Mouse (Mus musculus) testis, adult 2 months (tissue): ENCODE data around the gene Fam189a1. TPM values are rescaled to one million over a fixed set of nuclear protein-coding genes. Genes with fewer than 3 reads are reported as not detected.

ENCODE experiments used
- H3K27ac ChIP-seq: fragments of 200-500 bp; 2 replicates; pipeline ENCODE4 v1.5.1; 2012; ENCODE audit warnings: low read depth, low read length; ENCODE audit not compliant: control insufficient read depth, insufficient read depth
- H3K27me3 ChIP-seq: fragments of 200-500 bp; 2 replicates; pipeline ENCODE4 v1.6.1; 2012; ENCODE audit warnings: mild to moderate bottlenecking, low read length, moderate library complexity; ENCODE audit not compliant: control insufficient read depth, insufficient read depth
- H3K36me3 ChIP-seq: fragments of 200-500 bp; 2 replicates; pipeline ENCODE4 v1.6.1; 2012; ENCODE audit warnings: mild to moderate bottlenecking, low read length; ENCODE audit not compliant: control insufficient read depth, insufficient read depth
- H3K4me1 ChIP-seq: fragments of 200-500 bp; 2 replicates; pipeline ENCODE4 v1.6.1; 2012; ENCODE audit warnings: low read length; ENCODE audit not compliant: control insufficient read depth, insufficient read depth
- H3K4me3 ChIP-seq: fragments of 200-500 bp; 2 replicates; pipeline ENCODE4 v1.5.1; 2012; ENCODE audit warnings: low read depth, mild to moderate bottlenecking, low read length, moderate library complexity, mixed read lengths; ENCODE audit not compliant: control insufficient read depth
- CTCF ChIP-seq: fragments of 200-500 bp; IDR thresholded peaks from 2 replicates; pipeline ENCODE4 v1.5.1; 2012; ENCODE audit warnings: low read depth, mild to moderate bottlenecking, inconsistent platforms, low read length, moderate library complexity; ENCODE audit not compliant: control insufficient read depth, insufficient read depth, insufficient replicate concordance
- POLR2A ChIP-seq: fragments of 200-500 bp; IDR thresholded peaks from 2 replicates; pipeline ENCODE4 v1.6.1; 2012; ENCODE audit warnings: low read depth, mild to moderate bottlenecking, inconsistent platforms, low read length, moderate library complexity; ENCODE audit not compliant: control insufficient read depth
- polyA plus RNA-seq: library from polyadenylated mRNA; depleted of rRNA; stranded (reverse); fragments of >200 nt; gene quantifications from 2 replicates; pipeline ENCODE4 v1.2.3, GENCODE M21; 2012; rRNA removed

Fam189a1 gene
- 1.1 and 1.5 TPM in 2 replicates for polyA plus RNA-seq

GRCm38 (mm10) chr7:65156514-65156911, at the start of gene Fam189a1:
Fam189a1 (minus strand) TSS chr7:65156570.
- Histone ChIP-seq H3K27me3 (no peaks in the 10 kb centered on the region), H3K4me3 (peak within 1 kb of the TSS; percentile 76), H3K36me3 (no peaks in the 10 kb centered on the region), H3K4me1 (peaks cover 13% of the 10 kb centered on the region), H3K27ac (no peak within 1 kb of the TSS)
- TF ChIP-seq POLR2A (no peak), CTCF (no peak)

GRCm38 (mm10) chr7:65206021-65206420, 49.7 kb upstream of the Fam189a1 start:
- Histone ChIP-seq H3K27me3 (no peaks in the 10 kb centered on the region), H3K27ac (no peak overlapping the region), H3K4me1 (peaks cover 9% of the 10 kb centered on the region), H3K36me3 (no peaks in the 10 kb centered on the region), H3K4me3 (no peak overlapping the region; the same call in 1 of the 2 replicates)
- TF ChIP-seq CTCF (no peak), POLR2A (no peak)

GRCm38 (mm10) chr7:65202719-65203118, 46.3 kb upstream of the Fam189a1 start:
- Histone ChIP-seq H3K27ac (no peak overlapping the region), H3K36me3 (no peaks in the 10 kb centered on the region), H3K4me1 (peaks cover 7% of the 10 kb centered on the region), H3K27me3 (no peaks in the 10 kb centered on the region), H3K4me3 (no peak overlapping the region)
- TF ChIP-seq CTCF (no peak), POLR2A (no peak)

GRCm38 (mm10) chr7:65180694-65181093, 24.3 kb upstream of the Fam189a1 start:
- Histone ChIP-seq H3K4me3 (no peak overlapping the region), H3K27me3 (no peaks in the 10 kb centered on the region), H3K4me1 (no peaks in the 10 kb centered on the region), H3K27ac (no peak overlapping the region), H3K36me3 (no peaks in the 10 kb centered on the region)
- TF ChIP-seq CTCF (no peak), POLR2A (no peak)

GRCm38 (mm10) chr7:65170762-65171161, 14.4 kb upstream of the Fam189a1 start:
- Histone ChIP-seq H3K4me1 (no peaks in the 10 kb centered on the region), H3K36me3 (no peaks in the 10 kb centered on the region), H3K27ac (no peak overlapping the region), H3K4me3 (no peak overlapping the region), H3K27me3 (no peaks in the 10 kb centered on the region)
- TF ChIP-seq POLR2A = no peak
- no peak for TF ChIP-seq CTCF

- TF ChIP-seq CTCF (no peak), POLR2A (no peak)
- H3K27me3 ChIP-seq = no peaks in the 10 kb centered on the region
- no peaks in the 10 kb centered on the region for H3K36me3 ChIP-seq
- H3K4me1 ChIP-seq = peaks cover 13% of the 10 kb centered on the region
- H3K27ac ChIP-seq = no peak overlapping the region
- H3K4me3 ChIP-seq = no peak overlapping the region
Observed at GRCm38 (mm10) chr7:65157031-65158025, 958 bp upstream of the Fam189a1 start.

GRCm38 (mm10) chr7:65155628-65156513, 499 bp downstream of the Fam189a1 start:
- Histone ChIP-seq H3K27me3 (no peaks in the 10 kb centered on the region), H3K4me1 (peaks cover 13% of the 10 kb centered on the region), H3K4me3 (peak overlapping the region; percentile 76), H3K27ac (no peak overlapping the region), H3K36me3 (no peaks in the 10 kb centered on the region)
- no peak for TF ChIP-seq CTCF
- TF ChIP-seq POLR2A = no peak
